Mouse (Mus musculus) layer of hippocampus, adult 8-10 months (tissue): ENCODE results near the gene Foxp4. TPM values are rescaled to one million over a fixed set of nuclear protein-coding genes. Genes with fewer than 3 reads are reported as not detected.

Experiments
- DNase-seq, 2 experiments: peaks; one replicate each; pipeline ENCODE4 v3.0.0; 2022; ENCODE audit warnings: low spot score in 2 of 2
- total RNA-seq, 4 experiments: library from RNA; stranded (reverse); gene quantifications; 2 replicates each; pipeline ENCODE4 v1.2.4; 2022

The Foxp4 gene
- total RNA-seq, 4 experiments from 2014 or later, result 44.5 to 52.4 (median 49.1) TPM

DNA sequence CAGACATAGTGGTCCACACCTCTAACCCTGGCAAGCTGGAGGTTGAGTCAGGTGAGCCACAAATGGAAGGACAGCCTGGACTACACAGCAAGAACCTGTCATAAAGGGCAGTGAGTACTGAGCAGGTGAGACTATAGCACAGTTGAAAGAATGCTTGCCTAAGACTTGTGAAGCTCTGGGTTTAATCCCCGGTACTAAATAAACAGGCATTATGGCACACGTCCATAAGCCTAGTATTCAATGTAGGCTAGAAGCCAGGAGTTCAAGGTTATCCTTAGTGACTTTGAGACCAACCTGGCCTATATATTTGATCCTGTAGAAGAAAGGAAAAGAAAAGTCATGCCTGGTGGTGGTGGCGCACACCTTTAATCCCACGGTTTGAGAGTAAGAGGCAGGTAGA is 12.1 kb upstream of the Foxp4 start:
- no peak for DNase-seq

DNA sequence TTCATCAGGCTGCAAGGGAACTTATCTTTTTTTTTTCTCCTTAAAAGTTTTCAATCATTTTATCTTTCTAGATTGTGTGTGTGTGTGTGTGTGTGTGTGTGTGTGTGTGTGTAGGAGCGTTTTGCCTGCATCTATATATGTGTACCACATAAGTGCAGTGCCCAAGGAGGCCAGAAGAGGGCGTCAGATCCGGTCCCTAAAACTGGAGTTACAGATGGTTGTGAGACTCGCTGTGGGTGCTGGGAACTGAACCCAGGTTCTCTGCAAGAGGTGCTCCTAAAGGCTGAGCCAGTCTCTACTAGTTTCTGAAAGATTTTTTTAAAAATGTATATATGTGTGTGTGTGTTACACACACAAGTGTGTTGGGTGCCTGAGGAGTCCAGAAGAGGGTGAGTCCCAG is 5.0 kb upstream of the Foxp4 start:
- no peak for DNase-seq

DNA sequence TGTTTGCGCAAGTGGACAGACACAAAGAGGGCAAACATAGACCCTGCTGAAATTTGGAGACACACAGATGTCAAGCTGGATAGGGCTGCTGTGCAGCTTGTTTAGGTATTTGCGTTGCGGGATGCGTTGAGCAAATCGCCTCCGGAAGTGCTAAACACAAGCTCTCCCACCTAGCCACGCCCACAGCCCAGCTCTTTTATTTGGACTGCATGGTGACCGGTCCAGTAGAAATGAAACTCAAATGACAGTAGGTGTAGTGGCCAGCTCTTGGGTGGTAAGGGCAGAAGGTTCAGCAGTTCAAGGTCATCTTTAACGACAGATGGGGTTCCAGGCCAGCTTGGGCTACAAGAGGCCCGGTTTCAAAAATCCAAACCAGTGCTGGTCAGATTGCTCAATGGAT is 1.5 kb upstream of the Foxp4 start:
- no peak for DNase-seq

DNA sequence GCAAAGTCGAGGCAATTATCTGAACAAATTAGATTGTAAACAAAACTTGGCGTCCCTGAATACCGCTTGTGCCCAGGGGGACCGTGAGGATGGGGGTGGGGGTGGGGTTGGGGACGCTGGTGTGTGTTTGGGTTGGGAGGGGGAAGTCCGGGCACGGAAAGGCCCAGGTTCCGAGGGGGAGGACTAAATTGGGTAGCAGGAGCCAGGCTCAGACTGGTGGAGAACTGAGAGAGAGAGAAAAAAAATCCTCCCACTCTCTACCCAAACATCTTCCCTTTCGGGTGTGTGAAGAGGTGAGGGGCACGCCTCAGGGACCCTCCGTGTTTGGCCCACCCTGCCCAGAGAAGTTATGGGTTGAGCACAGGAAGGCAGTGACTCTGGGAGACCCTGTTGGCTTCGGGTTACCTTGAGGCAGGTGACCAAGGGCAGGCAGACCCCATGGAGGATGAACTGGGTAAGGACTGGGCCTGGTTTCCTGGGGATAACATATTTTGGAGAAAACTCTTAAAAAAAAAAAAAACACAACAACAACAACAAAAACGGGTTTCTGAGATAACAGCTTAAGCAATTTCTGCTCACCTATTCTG is 988 bp upstream of the Foxp4 start:
- no peak for DNase-seq

DNA sequence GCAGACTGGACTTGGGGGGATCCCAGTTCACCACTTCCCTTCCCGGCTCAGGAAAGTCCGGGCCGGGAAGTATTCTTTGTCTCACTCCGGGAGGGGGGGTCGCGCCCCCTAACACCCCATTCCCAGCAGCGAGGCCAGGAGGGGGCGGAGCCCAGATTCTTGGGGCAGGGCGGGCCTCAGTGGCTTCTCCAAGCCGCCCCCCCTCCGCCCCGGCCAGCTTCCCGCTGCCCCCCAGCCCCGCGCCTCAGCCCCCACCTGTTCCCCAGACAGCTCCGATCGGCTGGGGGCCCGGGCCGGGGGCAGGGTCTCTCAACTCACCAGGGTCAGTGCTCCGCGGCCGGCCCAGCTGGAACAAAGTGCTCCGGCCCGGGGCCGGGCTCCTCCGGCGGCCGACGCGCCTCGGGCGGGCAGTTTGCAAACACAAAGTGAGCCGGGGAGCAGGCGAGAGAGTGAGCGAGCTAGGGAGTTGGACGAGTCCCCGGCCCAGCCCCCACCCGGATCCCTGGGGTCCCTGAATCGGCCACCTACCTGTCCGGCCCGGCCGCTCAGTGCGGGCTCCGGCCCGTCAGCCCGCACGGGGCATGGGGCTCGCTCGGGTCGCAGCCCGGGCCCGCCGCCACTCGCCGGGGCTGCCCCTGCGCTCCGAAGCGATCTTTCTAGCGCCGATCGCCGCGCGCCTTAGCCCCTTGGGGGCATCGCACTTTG is 615 bp downstream of the Foxp4 start:
- no peak for DNase-seq

DNA sequence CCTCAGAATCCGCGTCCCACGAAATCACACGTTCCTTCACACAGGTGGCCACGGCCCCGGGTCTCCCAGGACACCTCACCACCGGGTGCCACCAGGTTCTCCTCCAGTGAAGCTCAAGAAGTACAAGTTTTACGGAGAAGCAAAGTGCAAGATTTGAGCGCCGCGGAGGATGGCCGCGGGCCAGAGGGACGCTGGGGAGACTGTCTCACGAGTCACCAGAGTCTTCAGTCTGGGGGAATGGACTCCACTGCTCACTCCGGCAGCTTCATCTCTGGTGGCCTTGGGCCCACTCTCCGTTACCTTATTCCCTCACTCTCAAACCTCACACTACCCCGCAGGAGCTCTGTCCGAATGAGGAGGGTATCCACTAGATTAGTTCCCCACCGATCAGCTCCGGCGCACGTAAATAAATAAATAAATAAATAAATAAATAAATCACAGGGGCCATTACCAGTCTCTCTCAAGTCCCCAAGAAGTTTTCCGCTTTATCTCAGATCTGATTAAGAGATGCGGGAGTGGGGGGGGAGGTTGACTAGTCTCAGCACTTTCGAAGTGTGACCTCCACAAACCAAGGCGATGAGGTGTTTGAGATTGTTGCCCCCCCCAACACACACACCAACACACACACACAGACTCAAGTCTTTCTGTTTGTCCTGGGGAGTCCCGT is 1.3 kb downstream of the Foxp4 start:
- DNase-seq, result no peak

DNA sequence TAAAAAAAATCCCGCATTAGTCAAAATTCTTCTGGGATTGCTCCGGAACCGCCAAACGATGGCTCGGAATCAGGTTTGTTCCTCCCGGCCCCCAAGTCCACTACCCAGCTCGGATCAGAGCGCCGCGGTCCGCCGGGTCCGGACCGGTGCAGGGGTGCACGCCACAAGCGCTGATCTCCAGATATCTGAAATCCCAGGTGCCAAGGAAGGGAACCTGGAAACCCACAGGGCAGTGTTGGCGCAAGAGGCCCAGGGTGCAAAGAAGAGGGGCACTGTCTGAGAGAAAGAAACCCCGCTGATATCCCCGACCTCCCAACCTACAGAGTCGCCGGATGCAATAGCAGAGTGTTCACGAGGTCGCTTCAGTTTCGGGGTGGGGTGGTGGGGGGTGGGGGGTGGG is 1.9 kb downstream of the Foxp4 start:
- DNase-seq, result no peak

DNA sequence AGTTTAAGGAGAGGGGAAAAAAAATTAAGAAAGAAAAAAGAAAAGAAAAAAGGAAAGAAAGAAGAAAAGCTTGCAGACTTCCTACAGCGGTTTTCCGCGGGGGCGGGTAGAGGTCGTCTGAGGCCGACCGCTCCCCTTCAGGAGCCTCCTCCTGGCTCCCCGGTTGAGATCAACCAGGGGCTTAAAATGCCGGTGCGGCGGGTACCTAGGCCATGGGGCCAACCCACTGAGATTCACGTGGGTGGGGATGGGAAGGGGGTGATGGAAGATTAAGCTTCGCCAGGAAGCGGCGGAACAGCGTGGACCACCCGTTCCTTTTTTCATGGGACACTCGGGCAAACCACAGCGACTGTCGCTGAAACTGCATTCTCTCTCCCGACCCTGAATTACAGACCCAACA is 2.3 kb downstream of the Foxp4 start:
- no peak for DNase-seq

DNA sequence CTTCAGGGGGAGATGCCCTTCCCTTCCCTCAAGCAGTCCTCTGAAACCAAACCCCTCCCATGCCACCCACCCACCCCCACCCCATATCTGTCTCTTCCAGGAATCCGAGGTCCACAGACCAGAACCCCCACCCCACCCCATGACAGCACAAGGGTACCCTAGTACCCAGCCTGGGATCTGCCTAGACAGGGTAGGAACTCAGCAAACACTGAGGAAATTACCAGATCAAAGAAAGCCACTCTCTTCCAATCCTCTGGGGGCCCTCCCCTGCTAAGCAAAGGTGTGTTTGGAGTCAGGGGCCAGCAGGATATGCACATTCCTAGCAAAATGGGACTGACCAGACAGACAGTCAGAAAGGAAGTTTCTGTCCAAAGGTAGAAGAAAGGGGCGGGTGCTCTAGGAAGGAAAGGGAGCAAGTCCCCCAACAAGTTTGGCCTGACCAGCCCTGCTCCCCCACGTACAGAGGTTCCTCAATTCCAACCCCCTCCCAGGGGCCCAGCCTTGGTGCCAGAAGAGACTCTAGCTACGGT is 3.2 kb downstream of the Foxp4 start:
- DNase-seq, result no peak

DNA sequence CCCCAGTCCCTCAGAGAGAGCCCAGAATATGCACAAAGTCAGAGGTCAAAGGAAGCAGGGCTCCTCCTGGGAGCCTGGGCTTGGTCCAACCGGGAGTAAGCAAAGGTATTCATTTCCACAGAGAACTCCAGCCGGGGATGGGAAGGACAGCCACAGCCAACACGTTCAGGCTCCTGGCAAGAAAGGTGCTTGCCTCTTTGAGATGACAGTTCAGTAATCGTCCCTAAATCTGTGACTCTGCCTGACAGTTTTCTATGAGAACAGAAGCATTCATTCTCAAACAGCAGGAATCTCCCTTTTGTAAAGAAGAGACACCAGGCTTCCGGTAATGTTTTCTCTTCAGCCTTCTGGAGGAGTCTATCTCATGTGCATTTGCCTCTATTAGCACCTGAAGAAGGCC is 4.6 kb downstream of the Foxp4 start:
- DNase-seq, result no peak

DNA sequence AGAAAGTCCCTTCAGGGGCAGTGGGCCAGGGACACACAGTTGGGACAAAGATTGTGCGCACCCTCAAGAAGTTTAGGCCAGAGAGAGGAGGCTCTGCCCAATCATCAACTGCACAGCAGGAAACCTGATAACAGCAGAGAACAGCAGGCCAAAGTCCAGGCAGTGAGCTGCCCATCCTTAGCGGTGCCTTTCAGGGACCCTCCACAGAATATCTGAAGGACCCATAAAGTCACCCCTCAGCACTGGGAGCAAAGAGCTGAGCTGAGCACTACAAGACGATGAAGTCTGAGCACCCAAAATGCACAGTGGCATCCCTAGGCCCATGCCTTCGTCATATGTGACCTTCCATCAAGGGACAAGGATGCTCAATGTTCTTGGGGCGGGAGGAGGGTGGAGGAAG is 6.5 kb downstream of the Foxp4 start:
- DNase-seq, result no peak

DNA sequence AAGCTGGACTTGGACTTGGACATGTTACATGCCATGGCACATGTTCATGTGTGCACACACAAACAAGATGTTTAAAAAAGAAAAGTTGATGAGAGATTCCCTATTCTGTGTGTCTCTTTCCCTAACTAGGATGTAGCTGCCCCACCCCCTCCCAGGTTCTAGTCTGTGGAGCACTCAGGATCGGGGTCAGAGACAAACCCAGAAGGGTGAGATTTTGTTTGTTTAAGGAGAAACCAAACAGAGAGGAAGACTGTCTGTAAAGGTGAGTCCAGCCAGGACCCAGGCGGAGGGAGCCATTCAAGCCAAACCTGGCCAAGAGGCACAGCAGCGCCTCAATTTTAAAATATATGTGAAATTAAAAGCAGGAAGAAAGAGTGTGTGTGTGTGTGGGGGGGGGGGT is 7.2 kb downstream of the Foxp4 start:
- DNase-seq, result no peak

DNA sequence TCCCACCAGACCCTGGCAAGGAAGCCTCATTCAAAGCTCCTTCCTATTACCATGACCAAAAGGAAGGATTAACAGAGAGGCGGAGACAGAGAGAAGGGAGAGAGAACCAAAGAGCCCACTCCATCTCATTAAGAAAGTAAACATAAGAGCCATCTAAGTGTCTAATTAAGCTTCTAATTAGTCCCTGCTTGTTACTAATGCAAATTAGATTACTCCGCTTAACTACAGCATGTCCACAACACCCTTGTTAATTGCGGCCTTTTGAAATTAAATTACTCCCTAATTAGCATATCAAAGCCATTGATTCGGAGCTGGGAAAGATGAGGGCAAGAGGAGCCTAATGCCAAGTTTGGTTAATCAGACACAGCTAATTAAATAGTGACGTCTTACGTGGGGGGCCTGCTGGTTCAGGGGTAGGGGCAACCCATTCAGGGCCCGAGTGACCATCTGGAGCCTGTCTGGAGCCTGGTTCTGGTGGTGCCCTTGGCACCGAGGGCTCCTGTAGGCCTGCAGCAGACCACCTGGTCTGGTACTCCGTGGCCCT is 9.7 kb downstream of the Foxp4 start:
- peak in 1 of 2 experiments; percentile 11 for DNase-seq

DNA sequence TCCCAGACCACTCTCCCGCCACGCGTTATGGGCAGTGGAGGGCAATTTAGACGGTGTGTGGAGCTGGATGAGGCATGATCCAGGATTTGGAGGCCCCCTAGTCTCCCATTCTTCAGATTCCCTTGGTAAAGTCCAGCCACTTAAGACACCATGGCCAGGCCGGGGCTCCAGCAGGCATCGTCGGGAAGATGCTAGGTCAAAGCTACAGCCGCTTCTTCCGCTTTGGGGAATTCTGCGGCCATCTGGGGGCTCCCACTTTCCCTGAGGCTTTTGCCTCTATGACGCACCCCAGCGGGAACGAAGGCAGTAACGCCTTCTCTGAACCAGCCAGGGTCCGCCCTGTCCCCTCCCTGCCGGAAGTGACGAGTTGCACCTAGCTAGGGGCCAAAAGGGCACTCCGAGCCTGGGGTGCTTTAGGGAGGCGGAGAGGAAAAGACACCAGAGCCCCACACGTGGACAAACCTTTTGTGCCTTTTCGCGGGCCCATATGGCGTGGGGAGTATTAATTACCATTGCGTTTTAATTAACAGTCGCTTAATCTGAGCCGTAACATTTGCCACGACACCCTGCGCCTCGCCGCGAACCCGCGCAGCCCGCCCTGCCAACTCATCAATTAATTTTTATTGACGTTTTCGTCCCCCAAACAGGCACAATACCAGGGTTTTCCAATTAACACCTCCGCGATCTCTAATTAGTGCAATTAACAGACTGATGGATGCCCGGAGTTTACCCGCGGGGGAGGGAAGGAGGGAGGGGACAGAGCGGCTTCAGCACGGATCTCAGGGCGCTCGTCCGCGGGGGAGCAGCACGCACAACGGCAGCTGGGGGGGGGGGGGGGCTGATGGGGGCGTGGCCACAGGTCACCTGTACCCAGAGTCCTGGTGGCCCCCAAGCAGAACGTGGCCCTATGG is 15.1 kb downstream of the Foxp4 start:
- DNase-seq, result no peak

DNA sequence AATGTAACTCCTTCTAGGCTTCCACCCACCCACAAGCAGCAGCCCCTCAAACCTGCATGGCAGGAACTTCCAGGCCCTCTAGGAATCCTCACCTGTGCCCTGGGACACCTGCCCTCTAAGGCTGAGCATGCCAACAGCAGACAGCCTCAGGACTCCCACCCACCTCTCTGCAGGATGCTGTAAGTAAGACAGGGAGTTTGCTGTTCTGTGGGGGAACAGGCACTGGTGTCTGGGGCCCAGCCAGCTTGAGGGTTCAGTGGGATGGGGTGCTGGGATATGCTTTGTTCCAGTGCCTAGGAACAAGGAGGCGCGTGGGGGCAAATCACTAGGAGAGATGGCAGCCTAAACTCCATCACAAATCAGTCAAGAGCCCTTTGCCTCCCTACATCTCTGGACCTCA is 16.4 kb downstream of the Foxp4 start:
- DNase-seq, result no peak

DNA sequence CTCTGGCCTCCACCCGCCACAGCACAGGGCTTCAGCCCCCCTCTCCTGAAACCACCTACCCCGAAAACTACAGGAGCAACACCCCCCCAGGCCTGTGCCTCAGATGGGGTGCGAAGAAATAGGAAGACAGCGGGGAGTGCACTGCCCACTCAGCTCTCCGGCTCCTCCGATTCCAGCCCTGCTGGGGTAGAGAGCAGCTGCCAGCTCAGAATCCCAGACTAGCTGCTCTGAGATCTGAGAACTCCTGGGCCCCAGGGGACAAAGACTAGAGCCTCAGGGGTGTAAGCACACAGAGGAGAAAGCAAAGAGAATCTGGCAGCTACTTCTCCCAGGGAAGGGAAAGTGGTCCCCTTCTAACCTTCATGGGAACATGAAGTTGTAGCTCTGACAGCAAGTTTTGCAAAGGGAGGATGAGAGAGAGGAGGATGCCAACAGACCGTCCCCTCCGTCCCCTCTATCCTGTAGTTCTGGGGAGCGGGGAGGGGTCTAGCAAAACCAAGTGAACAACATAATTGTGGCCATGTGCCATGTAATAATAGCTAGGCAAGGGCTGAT is 17.0 kb downstream of the Foxp4 start:
- no peak for DNase-seq

DNA sequence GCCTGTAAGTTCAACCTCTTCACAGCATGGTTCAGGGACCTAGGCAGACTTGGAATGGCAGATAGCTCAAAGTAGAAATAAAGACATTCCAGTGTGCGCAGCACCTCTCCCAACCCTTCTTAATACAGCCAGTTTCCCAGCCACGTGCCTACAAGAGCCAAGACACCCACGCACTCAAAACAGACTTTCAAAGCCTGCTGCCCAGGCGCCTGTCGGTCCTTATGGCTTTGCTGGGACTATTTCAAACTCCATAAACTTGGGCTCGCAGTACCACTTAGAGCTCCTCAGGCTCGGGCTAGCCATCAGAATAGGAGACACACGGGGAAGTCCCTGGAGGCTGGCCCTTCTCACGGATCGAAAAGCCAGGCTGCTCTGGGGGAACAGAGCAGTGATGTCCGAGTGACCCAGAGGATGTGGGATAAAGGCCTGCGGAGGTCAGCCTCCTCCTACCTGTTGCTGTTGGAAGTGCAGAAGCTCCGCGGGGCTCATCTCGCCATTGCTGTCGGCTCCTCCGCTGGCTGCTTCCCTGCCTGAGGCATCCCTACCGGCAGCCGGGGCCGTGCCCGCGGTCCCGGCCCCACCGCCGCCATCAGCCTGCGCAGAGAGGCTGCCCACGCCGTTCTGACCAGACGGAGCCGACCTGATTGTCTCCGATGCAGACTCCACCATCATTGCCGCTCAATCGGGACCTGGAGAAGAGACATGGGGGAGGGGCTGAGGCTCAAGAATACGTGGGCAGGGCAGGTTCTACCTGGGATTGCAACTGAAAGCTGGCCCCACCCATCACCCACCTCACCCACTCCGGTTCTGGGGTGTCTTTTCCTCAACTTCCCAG is 20.4 kb downstream of the Foxp4 start:
- DNase-seq, result peak in 1 of 2 experiments; percentile 34

DNA sequence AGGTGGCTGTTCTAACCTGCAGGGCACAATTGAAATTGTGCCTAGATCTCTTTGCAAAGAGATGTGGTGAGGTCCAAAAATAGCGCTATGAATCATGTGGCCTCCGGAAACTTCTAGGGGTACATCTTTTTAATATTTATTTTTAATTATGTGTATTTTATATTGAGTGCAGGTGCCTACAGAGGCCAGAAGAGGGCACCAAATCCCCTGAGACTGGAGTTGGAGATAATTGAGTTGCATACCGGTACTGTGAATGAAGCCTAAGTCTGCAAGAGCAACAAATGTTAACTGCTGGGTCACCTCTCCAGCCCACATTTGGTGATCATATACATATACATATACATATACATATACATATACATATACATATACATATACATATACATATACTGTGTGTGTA is 22.7 kb downstream of the Foxp4 start:
- no peak for DNase-seq

DNA sequence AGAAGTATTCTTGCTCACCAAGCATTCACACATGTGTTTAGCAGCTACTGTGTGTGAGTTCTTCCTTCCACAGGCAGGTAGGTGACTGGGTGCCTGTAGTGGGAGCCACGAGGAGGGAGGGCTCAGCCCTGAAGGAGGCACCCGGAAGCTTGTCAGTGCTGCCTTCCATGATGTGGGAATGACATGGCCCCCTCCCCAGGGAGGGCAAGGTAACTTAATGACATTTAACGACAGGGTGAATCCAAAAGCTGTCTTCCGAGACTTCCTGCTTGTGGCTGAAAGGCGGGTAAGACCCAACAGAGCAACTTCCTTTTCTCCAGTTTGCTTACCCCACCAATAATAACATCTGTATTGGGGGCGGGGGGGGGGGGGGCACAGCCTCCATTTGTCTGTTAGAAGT is 23.7 kb downstream of the Foxp4 start:
- no peak for DNase-seq

DNA sequence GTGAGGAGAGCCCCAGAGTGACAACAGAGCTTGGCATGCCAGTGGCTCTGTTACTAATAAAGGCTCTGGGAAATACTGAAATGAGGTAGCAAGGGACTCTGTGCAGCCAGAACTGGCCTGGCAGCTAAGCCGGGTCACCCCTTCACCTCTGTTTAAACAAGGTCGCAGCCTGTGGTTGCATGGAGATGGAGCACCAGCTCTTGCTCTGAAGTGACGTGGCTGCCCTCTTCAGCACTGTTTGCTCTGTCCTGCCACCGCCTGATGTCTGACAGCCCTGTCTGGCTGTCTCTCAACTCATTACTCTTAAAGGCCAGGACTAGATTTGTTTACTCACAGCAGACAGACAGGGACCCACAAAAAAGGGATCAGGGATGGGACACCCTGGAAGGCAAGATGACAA is 25.3 kb downstream of the Foxp4 start:
- DNase-seq, result no peak
